Mouse (Mus musculus) stomach, postnatal 0 days (tissue): Measurements from ENCODE around the gene Agpat2. TPM values are rescaled to one million over a fixed set of nuclear protein-coding genes. Genes with fewer than 3 reads are reported as not detected.

ENCODE experiments used
- ATAC-seq: fragments of 200-750 bp; cut with Nextera tagmentation; 2 replicates; pipeline ENCODE4 v1.8.0; 2017; ENCODE audit not compliant: low FRiP score, low TSS enrichment
- DNase-seq: peaks from one replicate; pipeline ENCODE4 v3.0.0-alpha.2; 2016; ENCODE audit warnings: low spot score
- H3K27ac ChIP-seq: fragments of 300-500 bp; sonication (generic); replicated peaks from 2 replicates; pipeline ENCODE4 v1.5.1; 2014; ENCODE audit warnings: mild to moderate bottlenecking, control low read depth
- H3K27me3 ChIP-seq: fragments of 300-500 bp; sonication (generic); 2 replicates; pipeline ENCODE4 v1.6.1; 2014; ENCODE audit warnings: low read length; ENCODE audit not compliant: control insufficient read depth, insufficient read depth
- H3K36me3 ChIP-seq: fragments of 300-500 bp; sonication (generic); 2 replicates; pipeline ENCODE4 v1.6.1; 2014; ENCODE audit warnings: low read length, mixed read lengths; ENCODE audit not compliant: control insufficient read depth, insufficient read depth
- H3K4me1 ChIP-seq: fragments of 300-500 bp; sonication (generic); replicated peaks from 2 replicates; pipeline ENCODE4 v1.6.1; 2014; ENCODE audit warnings: antibody characterized with exemption; ENCODE audit not compliant: control insufficient read depth, insufficient read depth
- H3K4me2 ChIP-seq: fragments of 300-500 bp; sonication (generic); replicated peaks from 2 replicates; pipeline ENCODE4 v1.6.1; 2014; ENCODE audit warnings: low read depth, mild to moderate bottlenecking, control low read depth, moderate library complexity
- H3K4me3 ChIP-seq: fragments of 300-500 bp; sonication (generic); 2 replicates; pipeline ENCODE4 v1.5.1; 2014; ENCODE audit warnings: low read depth, low read length, control low read depth
- H3K9ac ChIP-seq: fragments of 300-500 bp; sonication (generic); 2 replicates; pipeline ENCODE4 v1.6.1; 2014; ENCODE audit warnings: mild to moderate bottlenecking, low read length, control low read depth, mixed read lengths
- H3K9me3 ChIP-seq: fragments of 300-500 bp; sonication (generic); 2 replicates; pipeline ENCODE4 v1.6.1; 2016; ENCODE audit warnings: low read length; ENCODE audit not compliant: control insufficient read depth
- CTCF ChIP-seq: IDR thresholded peaks from 2 replicates; pipeline ENCODE4 v1.5.1; 2016; ENCODE audit warnings: antibody characterized with exemption, low read depth, mild to moderate bottlenecking, moderate library complexity
- EP300 ChIP-seq: optimal IDR thresholded peaks from 2 replicates; pipeline ENCODE3; 2016; ENCODE audit warnings: antibody characterized with exemption
- WGBS: fragments of 180-500 bp; shearing (Covaris S2); extraction: QIAGEN DNeasy Blood & Tissue Kit; methylation state at CpG from one replicate; pipeline ENCODE4 v1.1.7; 2014; 5-methylcytosine and 5-hydroxymethylcytosine counted together
- polyA plus RNA-seq: library from polyadenylated mRNA; unstranded; fragments of >200 nt; fragmentation: Nextera tagmentation; extraction: Ambion mirVana; gene quantifications from 2 replicates; pipeline ENCODE4 v1.2.1, GENCODE M21; 2015

The Agpat2 gene
- polyA plus RNA-seq, 1 experiment from 2014 or later, result 109 TPM

GRCm38 (mm10) chr2:26601595-26601994, 2.6 kb downstream of the Agpat2 start:
- H3K4me3 ChIP-seq, result no peak overlapping the region
- no peak overlapping the region for H3K9ac ChIP-seq
- no peaks in the 10 kb centered on the region for H3K36me3 ChIP-seq
- no peak for DNase-seq
- TF ChIP-seq CTCF (no peak), EP300 (no peak)
- no peak for ATAC-seq
- no peaks in the 10 kb centered on the region for H3K27me3 ChIP-seq
- H3K4me1 ChIP-seq, result no peaks in the 10 kb centered on the region
- 84% methylated on average over 1 of the region's 1 CpGs for WGBS
- H3K9me3 ChIP-seq, result no peaks in the 10 kb centered on the region
- no peak overlapping the region for H3K27ac ChIP-seq
- H3K4me2 ChIP-seq, result no peak overlapping the region

- H3K27ac ChIP-seq, result no peak overlapping the region; the same call in 1 of the 2 replicates
- H3K4me1 ChIP-seq, result no peaks in the 10 kb centered on the region
- TF ChIP-seq EP300, result no peak
- TF ChIP-seq CTCF, result no peak
- H3K4me2 ChIP-seq, result no peak overlapping the region
- DNase-seq, result no peak
- no peak overlapping the region for H3K9ac ChIP-seq
- no peaks in the 10 kb centered on the region for H3K9me3 ChIP-seq
- H3K4me3 ChIP-seq, result no peak overlapping the region
- 82% methylated on average over 2 of the region's 2 CpGs for WGBS
- H3K36me3 ChIP-seq, result peaks cover 3% of the 10 kb centered on the region; the same call in 1 of the 2 replicates
- ATAC-seq, result no peak
- H3K27me3 ChIP-seq, result no peaks in the 10 kb centered on the region
Measured at GRCm38 (mm10) chr2:26600664-26601063, 3.6 kb downstream of the Agpat2 start.

GRCm38 (mm10) chr2:26599965-26600364, 4.3 kb downstream of the Agpat2 start:
- Histone ChIP-seq H3K27me3 (no peaks in the 10 kb centered on the region), H3K4me1 (no peaks in the 10 kb centered on the region), H3K4me2 (no peak overlapping the region), H3K4me3 (no peak overlapping the region), H3K36me3 (peaks cover 3% of the 10 kb centered on the region; the same call in 1 of the 2 replicates), H3K9ac (no peak overlapping the region), H3K9me3 (no peaks in the 10 kb centered on the region), H3K27ac (no peak overlapping the region; the same call in 1 of the 2 replicates)
- TF ChIP-seq CTCF, result no peak
- TF ChIP-seq EP300, result no peak
- 77% methylated on average over 4 of the region's 4 CpGs for WGBS
- DNase-seq (no peak), ATAC-seq (peak; percentile 5; the same call in 1 of the 2 replicates)

GRCm38 (mm10) chr2:26598462-26598861, 5.8 kb downstream of the Agpat2 start:
- Histone ChIP-seq H3K4me2 (no peak overlapping the region), H3K4me1 (no peaks in the 10 kb centered on the region), H3K4me3 (no peak overlapping the region), H3K27ac (no peak overlapping the region), H3K9me3 (no peaks in the 10 kb centered on the region), H3K27me3 (no peaks in the 10 kb centered on the region), H3K9ac (no peak overlapping the region), H3K36me3 (peaks cover 8% of the 10 kb centered on the region; the same call in 1 of the 2 replicates)
- ATAC-seq (no peak), DNase-seq (no peak)
- 47% methylated on average over 3 of the region's 3 CpGs for WGBS
- TF ChIP-seq CTCF (no peak), EP300 (no peak)

GRCm38 (mm10) chr2:26597810-26598209, 6.4 kb downstream of the Agpat2 start:
- no peaks in the 10 kb centered on the region for H3K27me3 ChIP-seq
- no peak overlapping the region for H3K9ac ChIP-seq
- no peaks in the 10 kb centered on the region for H3K4me1 ChIP-seq
- no peak overlapping the region for H3K4me3 ChIP-seq
- no peak for ATAC-seq
- H3K9me3 ChIP-seq, result no peaks in the 10 kb centered on the region
- H3K4me2 ChIP-seq, result no peak overlapping the region
- WGBS, result 84% methylated on average over 2 of the region's 2 CpGs
- DNase-seq, result no peak
- H3K27ac ChIP-seq, result no peak overlapping the region; the same call in 1 of the 2 replicates
- H3K36me3 ChIP-seq, result peaks cover 13% of the 10 kb centered on the region; the same call in 1 of the 2 replicates
- TF ChIP-seq CTCF, result no peak

GRCm38 (mm10) chr2:26596898-26597297, 7.3 kb downstream of the Agpat2 start:
- H3K9me3 ChIP-seq, result no peaks in the 10 kb centered on the region
- peaks cover 17% of the 10 kb centered on the region for H3K36me3 ChIP-seq
- TF ChIP-seq EP300 (no peak), CTCF (no peak)
- ATAC-seq, result no peak
- no peaks in the 10 kb centered on the region for H3K27me3 ChIP-seq
- DNase-seq, result no peak
- no peaks in the 10 kb centered on the region for H3K4me1 ChIP-seq
- 97% methylated on average over 3 of the region's 3 CpGs for WGBS
- H3K4me3 ChIP-seq, result no peak overlapping the region
- no peak overlapping the region for H3K4me2 ChIP-seq
- no peak overlapping the region for H3K27ac ChIP-seq
- no peak overlapping the region for H3K9ac ChIP-seq
